Mouse (Mus musculus) embryonic stem cell, embryonic (primary cell): ENCODE results near the gene Fate1.

ENCODE experiments used
- CTCF ChIA-PET, 4 experiments: fragments of 300-600 bp in 2 of 4; fragments of 350-600 bp in 2 of 4; sonication (Branson Sonifier 250); formaldehyde crosslinking; loops; one replicate each; lab custom pipeline; 2022; ENCODE audit warnings: inconsistent platforms in 2 of 4; lab: Charles Lee
- POLR2A ChIA-PET, 4 experiments: fragments of 300-600 bp in 2 of 4; fragments of 350-600 bp in 2 of 4; sonication (Branson Sonifier 250); formaldehyde crosslinking; loops; one replicate each; lab custom pipeline; 2022; ENCODE audit warnings: antibody characterized with exemption in 4 of 4, inconsistent platforms in 1 of 4; lab: Charles Lee

The Fate1 gene

GRCm38 (mm10) chrX:72022241-72022640 is 49.5 kb downstream of the Fate1 start:
- ChIA-PET CTCF (interaction anchor here in 3 of 4 experiments (0.6 to 1.1 kb wide), 4 partner anchors 10 to 797 kb away, joined by 3 to 4 read pairs (median 3); no protein-coding TSS in a partner anchor), POLR2A (no interaction called here)

- ChIA-PET POLR2A (no interaction called here), CTCF (interaction anchor here in 3 of 4 experiments (0.6 to 1.1 kb wide), 5 partner anchors 10 to 797 kb away, joined by 3 to 4 read pairs (median 3); no protein-coding TSS in a partner anchor)
These were observed 50.1 kb downstream of the Fate1 start for GRCm38 (mm10) chrX:72022750-72023398.

DNA sequence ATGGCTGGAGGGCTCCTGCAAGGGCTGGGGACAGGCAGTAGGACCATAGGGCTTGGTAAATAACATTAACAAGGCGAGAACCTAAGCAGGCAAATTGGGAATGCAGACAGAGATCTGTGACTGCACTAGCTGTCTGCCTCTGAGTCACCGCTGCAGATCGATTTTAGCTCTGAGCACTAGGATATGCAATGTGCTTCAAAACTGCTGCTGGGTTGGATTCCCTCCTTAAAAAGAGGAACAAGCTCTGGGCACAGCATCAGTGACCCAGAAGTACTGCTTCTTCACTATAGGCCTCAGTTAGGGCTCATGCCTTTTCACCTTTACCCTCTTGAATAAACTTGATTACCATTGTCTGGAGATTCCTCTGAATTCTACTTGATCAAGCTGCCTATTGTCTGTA is 50.8 kb downstream of the Fate1 start:
- POLR2A ChIA-PET = no interaction called here
- CTCF ChIA-PET = no interaction called here
